Mouse (Mus musculus) heart, adult 2 months (tissue): ENCODE data around the gene Lcn8.

Source experiments
- EP300 ChIP-seq: fragments of 200-500 bp; IDR thresholded peaks from 2 replicates; pipeline ENCODE4 v1.6.1; 2011; ENCODE audit warnings: low read depth, low read length, control low read depth; ENCODE audit not compliant: insufficient read depth
- POLR2A ChIP-seq: fragments of 200-500 bp; IDR thresholded peaks from 2 replicates; pipeline ENCODE4 v1.6.1; 2011; ENCODE audit warnings: mild to moderate bottlenecking, low read depth, low read length, control low read depth; ENCODE audit not compliant: insufficient read depth

- TF ChIP-seq POLR2A (no peak), EP300 (no peak)
These were observed 35.3 kb upstream of the Lcn8 start, which contains the start of gene Ccdc183 for GRCm38 (mm10) chr2:25617578-25617977.
